Mouse (Mus musculus): Measurements from ENCODE around the gene Ginm1.

Gene Ginm1

DNA sequence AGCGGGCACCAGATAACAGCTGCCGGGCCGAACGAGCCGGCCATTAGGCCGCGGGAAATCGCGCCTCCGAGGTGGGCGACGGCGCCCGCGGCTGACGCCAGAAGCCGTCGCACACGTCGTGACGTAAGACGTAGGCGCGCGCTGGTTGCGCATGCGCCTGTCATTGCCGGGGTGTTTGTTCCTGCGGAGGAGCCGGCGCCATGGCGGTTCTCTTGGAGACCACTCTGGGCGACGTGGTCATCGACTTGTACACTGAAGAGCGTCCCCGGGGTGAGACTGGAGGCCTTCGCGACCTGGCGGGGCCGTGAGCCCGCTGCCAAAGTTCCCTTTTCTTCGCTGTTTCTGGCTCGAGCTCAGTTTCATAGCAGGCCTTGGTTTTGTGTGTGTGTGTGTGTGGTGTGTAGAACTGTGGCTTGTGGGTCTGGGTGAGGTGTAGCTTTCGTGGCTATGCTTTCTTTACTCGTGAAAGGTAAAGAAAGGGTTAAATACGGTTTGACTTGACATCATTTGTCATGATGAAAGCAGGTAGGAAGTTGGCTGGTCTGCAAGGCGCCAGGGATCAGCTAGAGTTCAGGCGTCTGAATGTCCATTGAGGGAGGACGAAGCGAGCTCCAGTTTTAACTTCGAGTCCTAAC is at the start of gene Ginm1, which contains the start of gene Ppil4:
TSS of gene Ginm1 (minus strand) at position 74 of the 635 bp plus-strand sequence.
TSS of gene Ppil4 (plus strand) at position 141 of the 635 bp plus-strand sequence.
- DNase-seq, result peak; percentile 91

DNA sequence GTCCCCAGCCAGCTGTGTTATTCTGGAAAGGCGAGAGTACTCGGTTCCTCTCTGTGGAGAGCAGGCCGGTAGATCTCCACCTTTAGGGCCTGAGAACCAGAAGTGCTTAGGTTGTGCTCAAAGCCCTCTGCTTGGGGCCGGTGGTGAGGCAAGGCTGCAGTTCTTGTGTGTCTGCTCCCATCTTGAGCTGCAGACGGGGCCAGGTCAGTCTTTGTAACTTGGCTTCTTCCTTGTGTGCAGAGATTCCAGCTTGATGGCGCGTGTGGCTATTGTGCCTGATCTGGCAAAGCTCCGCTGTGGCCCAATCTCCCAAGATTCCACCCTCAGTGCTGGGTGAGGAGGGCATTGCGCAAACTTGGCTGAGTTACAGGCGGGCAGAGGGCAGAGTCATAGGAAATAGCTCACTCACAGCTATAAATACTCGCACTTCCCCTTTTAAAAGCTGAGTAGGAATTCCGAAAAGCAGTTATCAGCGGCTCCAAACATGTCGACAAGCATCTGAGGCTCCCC is 49.0 kb upstream of the Ginm1 start:
- peak; percentile 64 for DNase-seq

DNA sequence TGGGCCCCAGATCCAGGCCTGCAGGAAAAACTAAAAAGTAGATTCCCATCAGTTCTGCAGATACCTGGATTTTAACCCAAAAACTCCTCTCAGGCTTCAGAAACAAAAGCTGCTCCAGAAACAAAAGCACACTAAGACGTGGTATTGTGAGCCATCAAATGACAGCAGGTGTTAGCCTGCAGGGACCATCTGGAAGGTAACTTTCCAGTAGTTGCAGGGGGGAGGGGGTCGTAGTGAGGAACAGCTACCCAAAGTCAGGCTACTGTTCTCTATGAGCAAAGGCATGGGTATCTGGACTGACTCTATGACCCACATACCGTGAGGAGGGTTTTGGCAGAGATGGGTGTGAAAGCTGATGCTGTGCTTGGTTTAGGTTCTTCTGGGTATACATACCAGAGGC is 48.2 kb upstream of the Ginm1 start:
- DNase-seq, result no peak

DNA sequence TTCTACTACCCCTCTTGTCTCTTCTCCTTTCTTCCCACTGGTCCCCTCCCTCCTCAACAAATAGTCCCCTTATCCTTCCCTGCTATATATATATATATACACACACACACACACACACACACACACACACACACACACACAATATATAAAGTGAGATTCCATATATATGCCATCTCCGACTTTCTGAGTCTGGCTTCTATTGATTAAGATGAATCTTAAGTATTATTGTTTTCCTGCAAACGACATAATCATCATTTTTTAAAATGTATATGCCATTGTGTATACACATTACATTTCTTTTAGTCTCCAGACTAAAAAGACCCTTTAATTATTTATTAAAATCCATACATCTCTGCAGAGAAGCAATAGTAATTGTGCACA is 47.7 kb upstream of the Ginm1 start:
- no peak for DNase-seq

DNA sequence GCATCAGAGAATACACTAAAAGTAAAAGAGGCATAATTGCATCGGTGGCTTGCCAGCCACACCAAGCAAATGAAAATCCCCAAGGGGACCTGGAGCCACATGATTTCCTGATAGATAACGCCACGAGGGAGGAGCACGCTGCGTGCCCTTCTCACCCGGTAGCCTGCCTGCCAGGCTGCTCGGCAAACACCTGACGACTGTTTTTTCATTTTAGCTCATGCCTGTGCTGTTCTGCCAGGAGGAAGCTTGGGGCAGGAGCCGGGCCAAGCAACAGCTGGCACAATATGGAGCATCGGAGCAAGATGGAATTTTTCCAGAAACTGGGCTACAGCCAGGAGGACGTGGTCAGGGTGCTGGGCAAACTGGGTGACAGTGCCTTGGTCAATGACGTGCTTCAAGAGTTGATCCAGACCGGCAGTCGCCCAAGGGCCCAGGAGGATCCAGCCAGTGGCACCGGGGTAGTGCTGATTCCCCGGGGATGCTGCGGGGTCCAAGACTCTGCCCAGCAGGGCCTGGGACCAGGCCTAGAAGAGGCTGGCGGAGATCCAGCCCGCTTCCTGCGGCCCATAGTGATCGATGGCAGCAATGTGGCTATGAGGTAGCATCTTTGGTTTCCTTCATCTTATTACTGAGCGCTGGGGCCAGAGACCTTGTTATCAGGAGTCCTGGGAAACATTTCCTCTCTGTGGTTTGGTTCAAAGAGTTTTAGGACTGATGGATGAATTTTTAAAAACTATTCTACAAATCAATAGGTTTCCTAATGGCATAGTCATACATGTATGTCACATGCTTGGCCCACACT is 47.1 kb upstream of the Ginm1 start:
- no peak for DNase-seq

DNA sequence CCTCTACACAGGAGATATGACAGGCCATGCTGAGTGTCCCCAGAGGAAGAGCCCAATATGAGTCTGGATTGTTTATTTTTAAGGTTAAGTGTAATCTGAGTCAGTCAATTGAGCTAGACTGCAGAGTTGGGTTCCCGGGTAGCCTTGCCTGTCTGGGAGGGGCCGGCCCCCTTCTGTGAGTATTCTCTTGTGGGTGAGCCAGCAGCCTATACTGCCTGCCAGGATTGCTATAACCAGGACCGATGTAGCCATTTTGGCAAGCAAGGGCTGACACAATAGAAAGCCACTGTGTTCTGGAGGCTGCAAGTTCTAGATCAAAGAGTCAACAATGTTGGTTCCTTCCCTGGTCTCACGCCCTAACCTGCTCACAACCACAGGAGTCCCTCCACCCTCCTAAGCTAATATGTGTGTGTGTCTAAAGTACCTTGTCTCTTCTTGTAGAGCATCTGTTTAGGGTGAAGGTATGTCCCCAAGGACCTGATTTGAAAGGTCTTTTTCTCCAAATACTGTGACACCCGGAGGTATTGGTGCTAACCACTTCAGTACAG is 46.3 kb upstream of the Ginm1 start:
- DNase-seq, result no peak

DNA sequence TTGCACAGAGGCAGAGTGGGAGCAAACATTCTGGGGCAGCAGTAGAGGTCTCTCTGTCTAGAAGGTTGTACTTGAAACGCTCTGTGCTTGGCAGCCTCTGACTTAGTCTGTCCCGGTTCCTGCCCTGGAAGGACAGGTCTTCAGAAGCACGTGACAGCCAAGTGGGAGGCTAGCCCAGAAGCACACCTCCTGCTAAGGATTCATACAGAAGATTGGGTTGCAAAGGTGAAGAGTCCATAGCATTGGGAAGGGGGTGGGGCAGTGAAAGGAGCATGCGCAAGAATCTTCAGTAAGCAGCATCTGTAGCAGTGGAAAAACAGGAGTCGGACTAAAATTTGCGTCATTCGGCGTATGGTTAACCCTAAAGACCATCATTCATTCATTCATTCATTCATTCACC is 45.4 kb upstream of the Ginm1 start:
- no peak for DNase-seq

DNA sequence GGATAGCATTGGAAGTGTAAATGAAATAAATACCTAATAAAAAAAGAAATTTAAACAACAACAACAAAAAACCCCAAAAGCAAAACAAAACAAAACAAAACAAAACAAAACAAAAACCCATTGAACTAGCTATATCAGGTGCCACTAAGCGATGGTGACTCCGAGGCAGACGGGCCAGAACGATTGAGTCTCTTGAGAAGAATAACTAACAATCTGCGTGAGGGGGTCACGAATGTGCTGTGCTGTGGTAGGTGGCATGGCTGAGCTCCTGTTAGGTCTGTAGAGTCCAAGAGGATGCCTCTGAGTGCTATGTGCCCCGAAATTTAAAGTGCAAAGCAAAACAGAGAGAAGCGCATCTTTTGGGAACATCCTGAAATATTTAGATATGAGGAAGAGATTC is 44.8 kb upstream of the Ginm1 start:
- DNase-seq, result no peak

DNA sequence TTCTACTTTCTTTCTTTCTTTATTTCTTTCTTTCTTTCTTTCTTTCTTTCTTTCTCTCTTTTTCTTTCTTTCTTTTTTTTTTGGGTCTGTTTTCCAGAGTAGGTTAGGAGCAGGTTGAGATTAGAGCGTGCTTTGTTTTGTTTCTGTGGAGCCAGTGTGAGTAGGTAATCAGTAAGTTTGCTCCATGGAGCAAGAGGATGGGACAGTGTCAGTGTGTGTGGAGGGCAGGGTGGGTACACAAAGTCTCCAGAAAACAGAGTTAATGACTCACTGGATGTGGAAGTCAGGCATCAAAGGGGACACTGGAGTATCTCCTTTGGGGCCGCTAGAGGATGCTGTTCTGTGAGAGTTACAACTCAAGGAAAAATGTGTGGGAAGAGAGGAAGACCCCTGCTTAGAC is 44.3 kb upstream of the Ginm1 start:
- DNase-seq, result no peak

DNA sequence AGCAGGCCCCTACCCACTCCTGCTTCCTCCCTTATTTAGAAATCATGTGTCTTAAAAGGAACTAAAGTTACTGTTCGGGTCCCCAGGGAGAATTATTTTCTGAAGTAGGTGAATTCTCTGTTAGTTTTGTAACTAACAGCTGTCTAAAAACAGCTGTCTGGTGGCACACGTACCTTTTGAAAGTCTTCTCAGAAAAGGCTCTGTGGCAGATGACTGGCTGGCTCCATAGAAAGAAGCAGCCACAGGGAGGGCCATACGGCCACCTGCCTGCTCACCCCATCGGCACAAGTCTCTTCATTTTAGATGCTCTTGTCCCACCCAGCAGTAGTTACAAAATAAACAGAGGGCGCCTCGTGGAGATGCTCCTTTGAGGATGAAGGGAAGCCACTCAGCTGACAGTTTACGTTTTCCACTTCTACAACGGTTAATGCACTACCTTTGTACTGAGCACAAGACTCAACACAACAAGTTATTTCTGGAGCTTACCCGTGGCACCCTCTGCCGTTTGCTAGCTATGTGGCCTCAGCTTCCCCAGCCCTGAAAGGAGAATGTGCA is 42.1 kb upstream of the Ginm1 start:
- DNase-seq, result no peak

DNA sequence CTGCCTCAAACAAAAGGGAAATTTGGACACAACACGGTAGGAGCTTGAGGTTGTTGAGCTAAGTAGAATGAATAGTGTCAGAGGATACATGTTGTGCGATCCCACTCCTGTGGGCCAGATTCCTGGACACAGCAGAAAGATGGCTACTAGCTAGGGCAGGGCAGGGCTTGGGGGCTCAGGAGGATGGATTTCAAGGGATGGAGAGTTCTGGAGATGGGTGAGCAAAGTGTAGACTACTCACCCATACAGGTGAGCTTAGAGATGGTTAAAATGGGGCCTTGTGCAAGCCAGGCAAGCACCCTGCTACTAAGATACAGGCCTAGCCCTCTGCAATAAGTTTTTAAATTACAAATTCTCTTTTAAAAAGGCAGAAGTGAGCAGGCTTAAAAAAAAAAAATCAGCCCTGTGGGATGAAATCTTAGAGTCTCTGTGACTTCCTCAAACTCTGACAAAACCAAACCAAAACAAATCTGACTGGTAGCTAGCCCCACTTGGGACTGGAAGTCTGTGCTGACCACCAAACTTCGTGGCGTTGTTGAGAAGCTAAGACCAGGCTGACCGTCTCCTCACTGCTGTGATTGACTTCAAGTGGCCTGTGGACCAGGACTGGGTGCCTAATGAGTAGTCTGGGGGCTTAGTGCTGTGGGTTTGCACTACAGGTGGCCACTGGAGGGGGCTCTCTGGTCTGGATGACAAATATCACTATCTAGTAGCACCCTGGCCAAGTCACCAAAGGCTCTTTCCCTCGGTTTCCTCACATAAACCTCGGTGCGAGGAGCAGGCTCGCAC is 40.9 kb upstream of the Ginm1 start:
- no peak for DNase-seq

DNA sequence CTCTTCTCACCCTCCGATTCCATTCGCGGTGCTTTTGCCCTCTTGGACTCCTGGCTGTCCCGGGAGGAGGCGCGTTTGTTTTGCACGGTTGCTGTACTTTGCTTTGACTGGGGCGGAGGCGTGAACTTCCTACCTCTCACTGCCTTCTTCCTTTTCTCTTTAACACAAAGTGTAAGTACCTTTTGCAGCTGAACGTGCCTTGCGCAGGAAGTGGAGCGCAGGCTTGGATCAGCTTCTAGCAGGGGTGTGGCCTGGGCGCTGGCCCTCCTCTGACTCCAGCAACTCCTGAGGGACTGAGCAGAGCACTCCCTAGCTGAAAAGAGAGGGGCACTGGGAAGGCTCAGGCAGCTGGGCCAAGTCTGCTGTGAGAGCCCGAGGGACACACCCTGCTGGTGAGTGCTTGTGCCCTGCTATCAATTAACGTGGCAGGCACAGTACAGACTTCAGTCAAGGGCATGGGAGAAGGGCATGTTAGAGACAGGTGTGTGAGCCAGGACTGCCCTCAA is 39.6 kb upstream of the Ginm1 start, which contains the start of gene Zc3h12d:
TSS of gene Zc3h12d (plus strand) at position 300 of the 506 bp plus-strand sequence.
- DNase-seq, result peak; percentile 63

DNA sequence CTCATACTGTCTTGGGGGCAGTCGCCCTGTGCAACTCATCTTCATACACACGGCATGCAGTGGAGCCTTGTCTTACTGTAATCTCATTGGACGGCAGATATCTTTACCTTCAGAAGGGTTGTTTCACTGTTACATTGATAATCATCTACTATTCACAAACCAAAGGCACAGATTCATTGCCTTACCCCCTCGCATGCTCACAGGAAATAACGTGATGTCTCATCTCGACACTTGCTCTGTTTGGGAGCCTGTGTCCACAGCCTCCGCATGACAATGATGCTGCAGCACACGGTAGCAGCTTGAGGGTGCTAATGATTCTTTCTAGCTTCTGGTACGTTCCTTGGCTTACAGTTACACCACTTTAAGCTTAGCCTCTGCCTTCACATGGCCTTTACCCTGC is 33.5 kb upstream of the Ginm1 start:
- no peak for DNase-seq

DNA sequence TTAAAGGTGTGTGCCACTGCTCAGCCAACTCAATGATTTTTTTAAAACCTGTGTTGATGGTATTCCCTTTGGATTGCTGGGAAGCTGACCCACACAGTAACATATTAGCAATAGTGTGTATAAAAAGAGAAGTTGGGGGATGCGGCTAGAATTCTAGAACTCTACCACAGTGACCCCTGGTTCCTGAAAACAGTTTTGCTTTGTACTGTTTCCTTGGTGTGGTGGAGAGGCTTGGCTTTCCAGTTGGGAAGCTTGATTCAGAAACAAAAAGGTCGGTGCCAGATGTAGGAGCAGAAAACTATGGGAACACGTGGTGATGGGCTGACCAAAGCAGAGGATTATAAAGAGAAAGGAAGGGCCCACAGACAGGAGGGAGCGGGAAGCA is 32.6 kb upstream of the Ginm1 start:
- DNase-seq, result no peak

DNA sequence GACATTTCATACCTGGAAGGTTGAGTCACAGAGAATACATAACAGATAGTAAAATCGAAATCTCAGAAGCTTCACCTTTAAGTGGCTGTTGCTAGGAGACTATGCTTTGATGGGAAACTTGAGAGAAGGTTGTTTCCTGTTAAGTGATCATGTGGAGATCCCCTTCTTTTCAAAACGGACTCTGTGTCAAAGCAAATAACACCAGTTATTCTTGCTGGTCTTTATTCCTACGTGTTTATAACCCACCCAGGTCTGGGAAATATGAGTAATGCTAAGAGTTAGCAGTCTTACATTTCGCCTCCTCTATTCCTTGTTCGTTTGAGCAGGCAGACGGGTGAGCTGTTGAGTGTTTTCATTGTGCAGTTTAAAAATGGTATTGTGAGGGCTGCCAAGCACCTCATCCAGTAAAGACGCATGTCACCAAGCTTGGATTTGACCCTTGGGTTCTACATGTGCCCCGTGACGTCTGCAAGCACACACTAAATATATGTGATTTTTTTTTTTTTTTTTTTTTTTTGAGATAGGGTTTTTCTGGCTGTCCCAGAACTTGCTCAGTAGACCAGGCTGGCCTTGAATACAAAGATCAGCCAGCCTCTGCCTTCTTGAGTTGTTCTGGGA is 32.1 kb upstream of the Ginm1 start:
- DNase-seq, result no peak

DNA sequence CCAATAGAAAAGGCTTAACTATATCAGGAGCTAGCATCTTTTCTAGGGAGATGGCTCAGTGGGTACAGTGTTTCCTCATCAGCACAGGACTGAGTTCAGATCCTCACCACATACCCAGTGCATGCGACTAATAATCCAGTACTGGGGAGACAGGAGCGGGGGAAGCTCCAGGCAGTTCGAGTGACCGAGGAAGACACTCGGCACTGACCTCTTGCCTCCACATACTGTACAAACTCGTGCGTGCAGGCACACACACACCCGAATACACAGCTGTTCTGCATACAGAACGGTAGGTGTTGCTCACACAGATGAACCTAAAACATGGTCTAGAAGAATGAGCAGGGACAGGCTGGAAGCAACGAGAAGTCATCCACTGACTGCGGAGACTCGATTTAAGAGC is 29.4 kb upstream of the Ginm1 start:
- DNase-seq, result no peak

DNA sequence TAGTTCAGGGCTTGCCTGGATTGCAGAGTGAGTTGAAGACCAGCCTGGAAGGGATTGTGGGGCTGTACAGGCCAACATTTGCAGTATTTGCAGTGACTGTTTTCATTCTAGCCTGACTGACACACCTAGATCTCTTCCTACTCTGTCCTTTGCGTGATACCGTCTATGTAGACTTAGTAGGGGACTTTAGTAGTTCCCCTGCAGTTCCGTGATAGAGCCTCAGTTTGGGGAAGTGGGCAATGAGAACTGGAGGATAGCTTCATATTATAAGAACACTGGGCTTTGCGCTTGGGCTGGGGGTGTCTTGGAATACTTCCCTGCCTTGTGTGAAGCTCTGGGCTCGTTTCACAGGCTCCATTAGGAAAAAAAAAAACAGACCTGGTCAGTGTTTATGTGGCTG is 27.5 kb upstream of the Ginm1 start:
- DNase-seq, result no peak

DNA sequence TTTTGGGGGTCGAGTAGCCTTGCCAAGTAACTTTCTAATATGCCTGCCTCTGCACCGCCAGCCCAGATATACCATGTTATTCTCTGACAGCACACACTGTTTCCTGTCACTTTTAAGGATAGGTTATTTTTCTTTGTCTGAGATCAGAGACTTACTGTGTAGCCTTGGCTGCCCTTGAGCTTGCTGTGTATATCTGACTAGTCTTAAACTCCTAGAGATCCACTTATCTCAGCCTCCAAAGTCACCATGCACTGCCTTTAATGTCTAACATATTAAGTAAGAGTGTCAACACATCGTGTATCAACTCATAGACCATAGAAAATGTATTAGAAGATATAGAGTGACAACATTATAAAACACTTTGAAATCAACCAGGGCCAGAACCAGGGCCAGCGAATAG is 27.0 kb upstream of the Ginm1 start:
- DNase-seq, result no peak

DNA sequence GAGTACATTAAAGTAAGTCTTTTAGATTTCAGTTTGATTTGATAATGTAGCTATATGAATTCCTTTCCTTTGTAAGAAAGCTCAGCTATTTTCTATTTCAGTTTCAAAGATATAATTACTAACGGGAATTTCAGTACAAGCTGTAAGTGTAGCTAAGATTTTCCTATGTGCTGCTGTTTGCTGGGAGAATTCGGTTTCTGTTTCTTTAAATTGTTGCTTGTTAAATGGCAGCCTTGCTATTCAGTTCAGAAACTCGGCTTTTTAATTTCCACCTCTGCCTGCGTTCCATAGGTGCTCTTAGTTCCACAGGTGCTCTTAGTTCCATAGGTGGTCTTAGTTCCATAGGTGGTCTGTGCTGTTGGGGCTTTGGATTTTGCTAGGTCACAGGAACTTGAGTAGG is 26.5 kb upstream of the Ginm1 start:
- DNase-seq, result no peak

DNA sequence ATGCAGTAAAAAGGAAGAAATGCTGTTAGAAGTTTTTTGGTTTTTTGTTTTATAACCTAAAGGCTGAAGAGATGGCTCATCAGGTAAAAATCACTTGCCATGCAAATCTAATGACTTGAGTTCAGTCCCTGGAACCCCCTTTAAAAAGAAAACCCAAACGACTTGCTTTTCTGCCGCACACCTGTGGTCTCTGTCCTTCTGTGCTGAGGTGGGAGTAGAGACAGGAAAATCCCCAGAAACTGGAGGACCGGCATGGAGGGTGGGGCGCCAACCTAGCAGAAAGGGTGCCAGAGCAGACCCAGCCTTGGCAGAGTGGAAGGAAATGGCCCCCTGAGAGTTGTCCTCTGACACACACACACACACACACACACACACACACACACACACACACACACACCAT is 26.1 kb upstream of the Ginm1 start:
- DNase-seq, result no peak

DNA sequence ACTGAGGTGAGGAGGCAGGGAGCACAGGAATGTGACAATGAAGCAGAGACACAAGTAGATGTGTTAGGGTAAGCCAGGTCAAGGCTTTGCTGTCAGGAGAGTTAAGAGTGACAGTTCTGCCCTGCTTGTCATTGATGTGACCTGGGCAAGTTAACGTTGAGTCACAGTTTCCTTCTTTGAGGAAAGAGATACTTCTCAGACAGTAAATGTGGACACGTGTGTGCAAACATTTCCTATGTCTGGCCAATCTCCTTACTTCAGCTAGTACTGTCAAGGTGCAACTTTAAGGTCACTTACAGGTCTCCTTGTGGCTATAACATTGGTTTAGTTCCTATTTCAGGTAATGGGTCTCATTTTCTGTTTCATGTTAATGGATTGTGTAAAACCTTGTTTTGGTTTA is 23.9 kb upstream of the Ginm1 start:
- no peak for DNase-seq

DNA sequence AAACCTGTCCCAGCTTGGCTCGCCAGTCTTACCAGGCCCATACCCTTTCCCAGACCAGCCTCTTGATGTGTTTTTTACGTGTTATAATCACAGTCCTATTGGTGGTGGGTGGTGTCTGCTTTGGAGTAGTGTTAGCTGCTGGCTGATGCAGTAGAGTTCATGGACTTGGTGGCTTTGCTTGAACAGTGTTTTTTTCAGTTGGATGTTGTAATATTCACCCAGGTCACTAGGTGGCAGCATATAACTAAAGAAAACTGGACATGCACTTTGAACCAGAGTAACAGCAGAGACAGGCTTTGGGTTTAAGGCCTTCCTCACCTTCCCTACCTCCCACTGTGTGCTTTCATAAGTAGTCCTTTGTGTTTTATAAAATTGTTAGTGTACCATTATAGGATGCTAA is 17.3 kb upstream of the Ginm1 start:
- peak; percentile 13 for DNase-seq

Data from kidney, adult 18-20 months (tissue).